Mouse (Mus musculus): Measurements from ENCODE around the gene Ifrd2.

The Ifrd2 gene

DNA sequence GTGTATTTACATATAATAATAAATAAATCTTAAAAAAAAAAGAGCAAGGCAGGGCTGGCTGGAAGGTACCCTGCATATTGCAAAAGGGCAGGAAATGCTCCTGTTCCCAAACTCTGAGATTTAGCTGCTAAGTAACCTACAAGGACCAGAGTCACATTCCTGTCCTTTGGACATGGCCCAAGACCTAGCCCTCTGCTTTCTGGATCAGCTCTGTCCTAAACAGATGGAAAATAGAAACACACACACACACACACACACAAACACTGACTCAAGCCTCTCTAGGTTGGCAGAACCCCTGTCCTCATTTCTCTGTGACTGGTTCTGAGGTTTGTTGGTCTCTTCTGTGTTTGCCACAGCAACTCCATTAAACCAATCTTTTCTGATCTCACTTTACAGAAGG, 33.5 kb downstream of the Ifrd2 start:
- no peak for DNase-seq (ENCODE audit: low spot score)

DNA sequence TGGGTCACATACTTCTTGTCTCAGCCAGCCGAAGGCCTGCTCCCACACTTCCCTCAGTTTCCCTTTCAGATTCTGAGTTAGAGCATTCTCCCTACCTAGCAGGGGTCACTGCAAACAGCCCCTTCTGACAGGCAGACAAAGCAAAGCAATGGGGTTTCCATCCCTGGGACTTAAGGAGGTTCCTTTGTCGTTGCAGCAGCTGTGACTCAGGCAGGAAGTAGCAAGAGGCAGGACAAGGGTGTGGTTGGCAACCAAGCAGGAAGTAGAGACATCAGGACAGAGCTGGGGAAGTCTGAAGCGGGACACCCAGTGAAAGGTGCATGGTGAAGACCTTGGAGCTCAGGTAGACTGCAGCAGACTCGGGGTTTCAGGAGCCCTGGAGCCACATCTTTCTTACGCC, 37.1 kb downstream of the Ifrd2 start:
- DNase-seq (ENCODE audit: low spot score) = no peak

DNA sequence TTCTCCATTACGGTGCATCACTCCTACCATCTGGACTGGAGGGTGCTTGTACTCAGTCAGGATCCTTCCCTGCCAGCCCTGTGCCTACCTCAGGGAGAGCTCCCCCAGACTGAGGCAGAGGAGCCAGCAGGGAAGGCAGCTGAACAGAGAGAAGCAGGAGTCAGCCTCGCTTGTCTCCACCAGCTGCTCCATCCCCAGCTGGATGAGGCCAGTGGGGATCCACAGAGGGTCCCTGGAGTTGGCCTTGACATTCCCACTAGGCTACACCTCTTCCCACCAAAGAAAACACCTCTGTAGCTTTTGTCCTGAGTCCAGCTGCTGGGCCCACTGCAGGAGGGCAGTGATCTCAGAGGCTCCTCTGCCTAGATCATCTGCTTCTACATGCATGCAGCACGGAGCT, 37.5 kb downstream of the Ifrd2 start:
- no peak for DNase-seq (ENCODE audit: low spot score)

GRCm38 (mm10) chr9:107625351-107626128, 38.1 kb downstream of the Ifrd2 start:
- DNase-seq (ENCODE audit: low spot score) = no peak

GRCm38 (mm10) chr9:107626158-107626843, 38.9 kb downstream of the Ifrd2 start:
- DNase-seq (ENCODE audit: low spot score) = no peak

DNA sequence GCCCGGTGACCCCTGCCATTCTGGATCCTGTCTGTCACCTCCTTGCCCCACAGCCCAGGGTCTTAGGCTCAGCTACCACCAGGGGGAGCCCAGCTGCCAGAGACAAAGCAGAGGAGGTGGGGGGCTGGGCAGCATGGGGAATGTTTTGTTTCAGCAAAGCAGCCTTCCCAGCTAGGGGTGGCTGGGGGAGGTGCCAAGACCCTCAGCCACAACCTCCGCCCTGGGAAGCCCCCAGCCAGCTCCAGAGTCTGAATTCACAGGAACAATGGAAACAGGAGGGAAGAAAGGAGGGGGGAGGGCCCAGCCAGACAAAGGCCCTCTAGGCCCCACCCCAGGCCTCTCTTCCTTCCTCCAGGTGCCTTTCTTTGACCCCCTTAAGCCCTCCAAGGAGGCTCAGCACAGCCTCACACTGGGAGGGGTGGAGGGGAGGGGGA, 39.4 kb downstream of the Ifrd2 start:
- peak; percentile 98 for DNase-seq (ENCODE audit: low spot score)

DNA sequence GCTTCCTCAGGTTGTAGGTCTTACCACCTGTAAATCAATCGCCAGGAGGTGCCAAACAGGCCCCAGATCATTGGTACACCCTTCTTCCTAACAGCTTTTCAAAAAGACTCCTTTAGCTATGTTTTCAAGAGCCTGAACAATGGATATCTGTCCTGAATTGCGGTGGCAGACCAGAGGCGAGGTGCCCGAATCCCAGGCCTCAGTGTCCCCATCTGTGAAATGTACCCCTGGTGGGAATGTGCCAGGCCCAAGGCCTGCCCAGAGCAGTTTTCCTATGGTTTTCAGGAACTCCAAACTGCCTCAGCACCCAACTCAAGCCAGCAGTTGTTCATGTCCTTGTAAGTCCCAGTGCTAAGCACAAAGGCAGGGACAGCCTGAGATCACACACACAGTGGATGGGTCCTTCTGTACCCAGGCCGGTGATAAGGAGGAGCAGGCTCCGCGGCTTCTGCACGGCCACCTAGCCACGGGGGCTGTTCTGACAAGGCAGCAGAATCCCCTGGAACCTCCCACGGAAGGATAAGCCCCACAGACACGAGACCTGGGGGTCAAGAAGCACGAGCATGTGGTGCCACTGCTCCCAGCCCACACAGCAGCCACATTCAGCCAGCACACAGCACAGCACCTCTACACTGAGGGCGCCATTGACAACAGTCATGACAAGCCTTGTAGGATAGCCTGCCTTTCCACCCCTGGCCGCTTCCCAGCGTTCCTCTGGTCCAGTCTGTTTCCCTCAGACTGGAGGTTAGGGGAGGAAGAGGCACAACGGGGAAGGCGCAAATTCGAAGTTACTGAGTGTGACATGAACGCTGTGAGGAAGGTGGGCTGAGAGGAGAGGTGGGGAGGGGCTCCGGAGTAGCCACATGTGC, 40.2 kb downstream of the Ifrd2 start:
- no peak for DNase-seq (ENCODE audit: low spot score)

GRCm38 (mm10) chr9:107628721-107629410, 41.4 kb downstream of the Ifrd2 start:
- peak; percentile 55 for DNase-seq (ENCODE audit: low spot score)

DNA sequence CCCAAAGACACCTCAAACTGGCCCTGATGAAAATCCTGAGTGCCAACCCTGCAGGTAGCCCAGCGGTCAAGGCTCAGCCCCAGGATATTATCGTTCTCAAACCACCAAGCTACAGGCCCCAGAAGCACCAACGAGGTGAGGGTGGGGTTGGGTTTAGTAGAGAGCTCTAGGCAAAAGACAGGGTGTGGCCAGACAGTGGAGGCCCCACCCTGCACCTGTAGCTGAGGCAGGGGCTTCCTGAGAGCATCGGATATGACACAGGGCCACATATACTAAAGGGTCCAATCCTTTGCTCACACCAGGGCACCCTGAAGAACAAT, 41.9 kb downstream of the Ifrd2 start:
- DNase-seq (ENCODE audit: low spot score) = no peak

DNA sequence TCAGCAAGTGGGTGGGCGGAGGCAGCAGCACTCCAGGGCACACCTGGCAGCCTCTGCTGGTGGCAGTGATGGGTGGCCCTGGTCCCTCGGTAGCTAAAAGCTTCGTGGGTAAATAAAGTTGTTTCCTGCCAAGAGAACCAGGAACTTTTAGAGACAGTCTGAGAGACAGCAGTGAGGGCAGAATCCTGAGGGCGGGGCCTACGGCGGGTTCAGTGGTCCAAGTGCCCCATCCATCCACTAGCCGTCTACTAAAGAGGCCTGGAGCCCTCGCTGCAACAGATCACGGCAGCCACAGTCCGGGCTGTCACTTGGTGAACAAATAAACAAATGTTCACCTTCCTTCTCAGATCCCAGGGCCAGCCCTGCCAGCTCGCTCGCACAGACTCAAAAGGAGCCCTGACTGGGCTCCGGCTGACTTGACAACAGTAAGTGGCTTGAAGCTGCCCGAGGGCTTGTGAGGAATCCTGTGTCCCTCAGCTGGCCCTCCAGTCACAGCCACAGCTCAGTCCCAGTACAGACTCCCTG, 42.5 kb downstream of the Ifrd2 start:
- DNase-seq (ENCODE audit: low spot score) = peak; percentile 71

DNA sequence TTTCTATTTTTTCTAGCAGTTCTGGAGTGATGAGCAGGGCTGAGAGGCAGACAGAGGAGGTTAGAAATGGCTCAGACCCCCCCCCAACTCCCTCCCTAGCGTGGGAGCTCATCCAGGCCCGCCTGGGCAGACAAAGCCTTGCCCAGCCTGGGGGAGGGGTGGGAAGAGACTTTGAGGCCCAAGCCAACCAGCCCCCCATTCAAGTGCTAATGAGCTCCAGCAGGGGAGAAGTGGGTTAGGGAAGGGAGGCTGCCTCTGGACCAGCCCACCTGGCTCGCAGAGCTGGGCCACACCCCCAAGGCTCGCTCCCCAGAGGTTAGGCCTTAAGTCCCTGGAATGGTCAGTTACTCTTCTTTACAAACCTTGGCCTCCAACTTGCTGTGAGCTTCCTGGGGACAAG, 43.1 kb downstream of the Ifrd2 start:
- DNase-seq (ENCODE audit: low spot score) = peak; percentile 88

GRCm38 (mm10) chr9:107631311-107631826, 43.9 kb downstream of the Ifrd2 start:
- no peak for DNase-seq (ENCODE audit: low spot score)

DNA sequence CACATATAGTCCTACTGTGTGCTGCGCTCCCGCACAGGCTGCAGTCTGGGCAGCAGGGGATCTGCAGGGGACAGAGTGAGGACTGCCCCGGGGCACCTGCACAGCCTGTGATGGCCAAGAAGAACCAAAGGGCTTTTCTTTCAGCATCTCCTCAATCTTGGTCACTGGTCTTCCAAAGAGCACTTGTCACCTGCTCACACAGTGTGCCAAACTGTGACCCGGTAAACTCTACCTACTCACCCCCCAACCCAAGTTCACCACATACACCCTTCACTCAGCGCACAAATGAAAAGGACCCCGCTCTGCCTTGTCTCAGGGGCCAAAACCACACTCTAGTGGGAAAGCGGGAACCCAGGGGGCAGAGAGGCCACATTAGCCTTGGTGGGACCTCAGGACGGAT, 44.4 kb downstream of the Ifrd2 start:
- no peak for DNase-seq (ENCODE audit: low spot score)

- DNase-seq (ENCODE audit: low spot score) = no peak
Observed at GRCm38 (mm10) chr9:107632478-107632877, 45.0 kb downstream of the Ifrd2 start.

- DNase-seq (ENCODE audit: low spot score) = peak; percentile 81
Observed at GRCm38 (mm10) chr9:107633091-107633660, 45.7 kb downstream of the Ifrd2 start.

- no peak for DNase-seq (ENCODE audit: low spot score)
Observed at GRCm38 (mm10) chr9:107633661-107634405, 46.4 kb downstream of the Ifrd2 start.

DNA sequence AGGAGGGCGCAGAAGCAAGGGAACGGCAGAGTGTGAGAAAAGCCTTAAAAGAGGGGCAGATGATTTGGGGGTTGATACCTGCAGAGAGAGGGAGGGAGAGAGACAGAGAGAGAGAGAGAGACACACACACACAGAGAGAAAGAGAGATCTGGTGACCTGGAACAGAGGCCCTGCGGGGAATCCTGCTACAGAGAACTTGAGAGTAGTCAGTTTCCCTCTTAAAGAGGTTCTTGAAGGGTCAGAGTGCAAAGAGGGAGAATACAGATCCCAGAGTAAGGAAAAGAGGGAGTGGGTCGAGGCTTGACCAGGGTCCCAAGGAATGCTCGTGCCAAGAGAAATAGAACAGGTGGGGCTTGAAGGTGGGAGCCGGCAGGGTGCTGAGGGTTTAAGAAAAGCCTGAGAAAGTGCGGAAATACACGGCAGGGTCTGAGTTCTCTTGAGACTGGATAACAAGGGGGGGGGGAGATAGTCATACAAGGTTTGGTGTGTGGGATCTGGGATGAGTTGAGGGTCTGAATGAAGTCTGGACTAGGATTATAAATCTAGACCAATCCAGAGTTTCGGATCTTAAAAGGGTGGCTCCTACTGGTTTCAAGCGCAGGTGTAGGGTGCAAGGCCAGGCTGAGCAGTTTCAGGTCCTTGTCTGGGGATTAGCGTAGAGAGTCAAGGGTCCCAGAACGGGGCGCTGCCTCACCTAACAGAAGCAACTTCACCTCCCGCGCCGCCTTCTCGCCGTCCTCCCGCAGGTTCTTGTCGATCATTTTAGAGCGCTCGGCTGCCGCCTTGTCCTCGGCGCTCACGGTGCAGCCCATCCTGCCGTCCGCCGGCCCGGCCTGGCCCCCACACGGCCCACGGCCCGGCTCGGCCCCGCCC, 47.2 kb downstream of the Ifrd2 start:
- no peak for DNase-seq (ENCODE audit: low spot score)

DNA sequence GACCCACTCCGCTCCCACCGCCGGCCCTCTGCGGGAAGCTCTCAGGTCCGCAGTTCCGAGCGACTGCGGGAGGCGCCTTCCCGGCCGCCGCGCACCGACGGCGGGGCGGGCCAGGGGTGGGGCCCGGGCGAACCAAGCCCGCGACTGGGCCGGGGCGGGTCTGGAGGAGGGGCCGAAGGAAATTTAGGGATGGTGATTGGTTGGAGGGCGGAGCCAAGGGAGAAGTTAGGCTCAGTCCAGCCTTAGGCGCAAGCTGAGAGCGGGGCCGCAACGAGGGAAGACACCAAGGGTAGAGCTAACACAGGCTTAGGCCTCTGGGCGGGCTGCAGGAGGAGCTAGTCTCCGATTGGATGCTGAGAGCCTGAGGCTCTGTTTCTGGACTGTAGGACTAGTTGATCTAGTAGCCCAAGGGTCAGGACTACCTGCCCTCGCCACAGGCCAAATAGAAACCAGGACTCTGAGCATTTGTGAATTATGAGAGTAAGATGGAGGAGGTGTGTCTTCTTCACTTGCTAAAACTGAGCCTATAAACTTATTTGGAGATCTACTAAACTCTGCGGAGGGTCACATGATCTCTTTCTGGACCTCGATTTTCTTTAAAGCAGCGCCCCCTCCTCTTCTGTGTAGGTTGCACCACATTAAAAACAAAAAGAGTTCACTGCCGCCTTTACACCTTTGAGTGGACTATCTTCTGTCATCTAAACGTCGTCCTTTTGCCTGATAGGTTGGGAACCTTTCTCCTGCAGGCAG, 48.0 kb downstream of the Ifrd2 start, which contains the start of gene Gnai2:
Gene Gnai2 (minus strand): TSS at position 89 of the 750 bp plus-strand sequence.
- peak; percentile 99 for DNase-seq (ENCODE audit: low spot score)

DNA sequence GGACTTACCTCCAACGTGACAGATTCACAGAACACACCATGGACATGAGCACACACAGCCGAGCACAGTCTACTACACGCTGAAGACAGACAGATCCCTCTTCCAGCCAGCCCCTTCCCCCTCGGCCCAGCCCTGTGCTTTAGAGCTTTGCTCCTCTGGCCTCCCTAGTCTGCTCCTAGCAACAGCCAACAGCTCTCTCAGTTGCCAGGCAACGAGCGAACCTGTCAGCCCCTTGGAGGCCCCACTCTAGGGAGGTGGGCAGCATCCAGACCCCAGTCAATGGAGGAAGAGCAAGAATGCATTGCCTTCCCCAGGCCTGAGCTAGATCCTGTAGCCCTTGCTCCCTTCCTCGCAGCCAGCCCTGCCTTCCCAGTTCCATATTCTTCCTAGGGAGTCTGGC, 49.6 kb downstream of the Ifrd2 start:
- peak; percentile 90 for DNase-seq (ENCODE audit: low spot score)
